Mouse (Mus musculus) heart, postnatal 0 days (tissue): ENCODE data around the gene Jdp2. TPM values are rescaled to one million over a fixed set of nuclear protein-coding genes. Genes with fewer than 3 reads are reported as not detected.

Source experiments
- ATAC-seq: fragments of 200-750 bp; cut with Nextera tagmentation; 2 replicates; pipeline ENCODE4 v1.8.0; 2017; ENCODE audit warnings: low read depth, moderate number of reproducible peaks, moderate library complexity; ENCODE audit not compliant: insufficient read depth
- DNase-seq: peaks from one replicate; pipeline ENCODE4 v3.0.0-alpha.2; 2016; ENCODE audit warnings: low spot score
- H3K27ac ChIP-seq: fragments of 300-500 bp; sonication (generic); 2 replicates; pipeline ENCODE4 v1.5.1; 2014; ENCODE audit warnings: low read depth, mild to moderate bottlenecking
- H3K27me3 ChIP-seq: fragments of 300-500 bp; sonication (generic); 2 replicates; pipeline ENCODE4 v1.6.1; 2014; ENCODE audit warnings: low read length, mixed read lengths; ENCODE audit not compliant: control insufficient read depth, insufficient read depth
- H3K36me3 ChIP-seq: fragments of 300-500 bp; sonication (generic); replicated peaks from 2 replicates; pipeline ENCODE4 v1.6.1; 2014; ENCODE audit warnings: low read length, mixed read lengths; ENCODE audit not compliant: control insufficient read depth, insufficient read depth
- H3K4me1 ChIP-seq: fragments of 300-500 bp; sonication (generic); 2 replicates; pipeline ENCODE4 v1.6.1; 2014; ENCODE audit warnings: antibody characterized with exemption; ENCODE audit not compliant: control insufficient read depth, insufficient read depth
- H3K4me2 ChIP-seq: fragments of 300-500 bp; sonication (generic); 2 replicates; pipeline ENCODE4 v1.6.1; 2014; ENCODE audit warnings: low read depth, mild to moderate bottlenecking, low read length, moderate library complexity
- H3K4me3 ChIP-seq: fragments of 300-500 bp; sonication (generic); 2 replicates; pipeline ENCODE4 v1.5.1; 2014; ENCODE audit warnings: low read depth, low read length
- H3K9ac ChIP-seq: fragments of 300-500 bp; sonication (generic); replicated peaks from 2 replicates; pipeline ENCODE4 v1.6.1; 2014; ENCODE audit warnings: low read depth, low read length, mixed read lengths
- H3K9me3 ChIP-seq: fragments of 300-500 bp; sonication (generic); replicated peaks from 2 replicates; pipeline ENCODE4 v1.6.1; 2016; ENCODE audit warnings: low read length; ENCODE audit not compliant: control insufficient read depth
- CTCF ChIP-seq: IDR thresholded peaks from 2 replicates; pipeline ENCODE4 v1.5.1; 2016; ENCODE audit warnings: antibody characterized with exemption, control low read depth, low read depth
- EP300 ChIP-seq: IDR thresholded peaks from 2 replicates; pipeline ENCODE4 v1.6.1; 2016; ENCODE audit warnings: antibody characterized with exemption, low read depth
- WGBS: fragments of 180-500 bp; shearing (Covaris S2); extraction: QIAGEN DNeasy Blood & Tissue Kit; methylation state at CpG from one replicate; pipeline ENCODE4 v1.1.7; 2014; 5-methylcytosine and 5-hydroxymethylcytosine counted together
- polyA plus RNA-seq: library from polyadenylated mRNA; unstranded; fragments of >200 nt; fragmentation: Nextera tagmentation; extraction: Ambion mirVana; gene quantifications from 2 replicates; pipeline ENCODE4 v1.2.1, GENCODE M21; 2015
- total RNA-seq: library from RNA; depleted of rRNA; stranded (reverse); fragments of >200 nt; gene quantifications from 2 replicates; pipeline ENCODE4 v1.2.3, GENCODE M21; 2014; ENCODE audit warnings: low replicate concordance

Jdp2 gene
- total and polyA plus RNA-seq, 2 experiments from 2014 or later = 0.44 to 17.9 TPM

DNA sequence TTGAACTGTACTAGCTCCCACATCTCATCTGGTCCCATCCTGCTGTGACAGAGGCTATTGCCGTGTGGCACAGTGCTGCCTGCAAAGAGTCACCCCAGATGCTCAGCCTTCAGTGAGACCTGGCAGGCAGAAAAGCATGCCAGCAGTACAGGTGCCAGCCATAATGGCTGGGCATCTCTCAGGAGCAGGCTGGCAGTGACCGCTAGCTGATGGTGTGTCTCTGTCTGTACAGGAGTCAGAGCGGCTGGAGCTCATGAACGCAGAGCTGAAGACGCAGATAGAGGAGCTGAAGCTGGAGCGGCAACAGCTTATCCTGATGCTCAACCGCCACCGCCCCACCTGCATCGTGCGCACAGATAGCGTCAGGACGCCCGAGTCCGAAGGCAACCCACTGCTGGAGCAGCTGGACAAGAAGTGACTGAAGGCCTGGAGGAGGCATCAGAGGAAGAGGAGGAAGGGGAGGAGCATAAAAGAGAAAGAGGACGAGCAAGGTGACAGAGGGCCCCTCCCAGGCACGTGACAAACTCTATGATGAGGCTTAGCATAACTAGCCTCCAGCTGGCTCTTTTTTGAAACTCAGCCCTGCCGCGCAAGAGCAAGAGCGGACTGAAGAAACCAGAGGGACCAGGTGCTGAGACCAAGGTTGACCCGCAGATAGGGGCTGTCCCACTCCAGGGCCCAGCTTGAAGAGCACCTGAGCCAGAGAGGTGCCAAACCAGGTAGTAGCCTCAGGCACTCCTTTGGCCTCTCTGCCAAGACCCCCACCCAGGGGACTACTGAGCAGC lies 39.9 kb downstream of the Jdp2 start:
- Histone ChIP-seq H3K4me2 (no peak overlapping the region), H3K9me3 (no peaks in the 10 kb centered on the region), H3K4me3 (no peak overlapping the region), H3K27ac (no peak overlapping the region), H3K4me1 (peaks cover 19% of the 10 kb centered on the region), H3K9ac (no peak overlapping the region), H3K36me3 (peaks cover 24% of the 10 kb centered on the region), H3K27me3 (no peaks in the 10 kb centered on the region)
- TF ChIP-seq CTCF = no peak
- no peak for ATAC-seq
- WGBS = 82% methylated on average over 20 of the region's 20 CpGs
- no peak for DNase-seq

DNA sequence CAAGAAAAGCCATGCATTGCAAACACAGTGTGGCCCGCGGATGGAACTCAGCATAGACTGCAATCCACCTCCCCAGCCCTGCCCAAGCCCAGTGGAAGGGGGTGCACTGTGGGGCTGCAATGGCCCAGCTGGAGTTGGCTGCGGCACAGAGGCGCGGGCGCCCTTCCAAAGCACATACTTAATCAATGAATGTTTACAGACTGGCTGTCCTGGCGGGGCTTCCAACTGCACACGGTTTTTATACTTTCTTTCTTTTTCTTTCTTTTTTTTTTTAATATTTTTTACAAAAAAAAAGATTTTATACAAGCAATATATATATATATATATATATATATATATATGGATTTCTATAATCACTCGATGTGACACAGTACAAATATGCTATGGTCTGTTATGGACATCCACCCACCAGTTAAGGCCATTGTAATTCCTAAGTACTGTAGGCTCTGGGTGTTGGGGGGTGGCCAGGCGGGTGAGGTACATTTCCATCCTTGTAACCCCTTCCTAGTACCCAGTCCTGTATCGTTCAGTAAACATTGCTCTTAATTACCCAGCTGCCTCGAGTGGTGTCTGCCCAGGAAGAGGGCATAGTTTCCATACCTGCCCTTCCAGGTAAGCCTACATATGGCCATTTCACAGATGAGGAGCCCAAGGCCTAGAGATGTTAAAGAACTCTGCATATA lies 40.6 kb downstream of the Jdp2 start:
- Histone ChIP-seq H3K27me3 (no peaks in the 10 kb centered on the region), H3K27ac (no peak overlapping the region), H3K4me2 (no peak overlapping the region), H3K9ac (no peak overlapping the region), H3K4me3 (no peak overlapping the region), H3K36me3 (peaks cover 17% of the 10 kb centered on the region), H3K4me1 (peaks cover 19% of the 10 kb centered on the region), H3K9me3 (no peaks in the 10 kb centered on the region)
- WGBS = 83% methylated on average over 12 of the region's 12 CpGs
- ATAC-seq = no peak
- TF ChIP-seq EP300 (no peak), CTCF (no peak)
- no peak for DNase-seq

DNA sequence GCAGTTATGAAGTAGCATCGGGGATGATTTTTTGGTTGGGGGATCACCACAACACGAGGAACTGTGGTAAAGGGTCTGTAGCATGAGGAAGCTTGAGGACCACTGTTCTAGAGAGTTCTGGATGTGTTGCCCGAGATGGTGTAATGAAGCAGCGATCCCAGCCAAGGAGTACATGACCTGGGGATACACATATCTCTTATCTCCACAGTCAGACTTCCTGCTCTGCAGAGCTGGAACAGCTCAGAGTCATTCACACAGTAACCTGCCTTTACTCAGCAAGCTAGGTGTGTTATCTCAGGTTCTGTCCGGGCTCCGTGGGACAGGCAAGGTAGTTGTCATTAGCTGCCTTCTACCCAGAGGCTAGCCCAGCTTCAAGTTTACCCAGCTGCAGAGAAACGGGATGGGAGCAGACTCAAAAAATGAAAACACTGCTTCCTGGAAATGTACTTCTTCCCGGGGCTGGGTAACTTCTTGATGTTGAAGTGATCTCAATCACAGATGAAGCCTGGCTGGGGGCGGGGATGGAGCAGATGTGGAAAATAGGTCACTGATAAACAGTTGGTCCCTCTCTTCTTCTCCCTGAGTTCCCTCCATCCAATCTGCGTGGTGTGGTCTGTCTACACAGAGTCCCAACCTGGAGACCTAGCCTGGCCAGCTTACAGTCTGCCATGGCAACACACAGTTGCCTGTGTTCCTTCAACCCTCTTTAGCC lies 42.2 kb downstream of the Jdp2 start:
- no peak overlapping the region for H3K4me2 ChIP-seq
- 39% methylated on average over 10 of the region's 10 CpGs for WGBS
- no peak overlapping the region for H3K9ac ChIP-seq
- no peak for TF ChIP-seq CTCF
- peaks cover 19% of the 10 kb centered on the region for H3K4me1 ChIP-seq
- no peak for DNase-seq
- no peaks in the 10 kb centered on the region for H3K9me3 ChIP-seq
- peak overlapping the region; percentile 61 for H3K27ac ChIP-seq
- peak; percentile 63 for ATAC-seq
- no peak overlapping the region for H3K4me3 ChIP-seq
- peaks cover 15% of the 10 kb centered on the region for H3K36me3 ChIP-seq
- no peaks in the 10 kb centered on the region for H3K27me3 ChIP-seq

DNA sequence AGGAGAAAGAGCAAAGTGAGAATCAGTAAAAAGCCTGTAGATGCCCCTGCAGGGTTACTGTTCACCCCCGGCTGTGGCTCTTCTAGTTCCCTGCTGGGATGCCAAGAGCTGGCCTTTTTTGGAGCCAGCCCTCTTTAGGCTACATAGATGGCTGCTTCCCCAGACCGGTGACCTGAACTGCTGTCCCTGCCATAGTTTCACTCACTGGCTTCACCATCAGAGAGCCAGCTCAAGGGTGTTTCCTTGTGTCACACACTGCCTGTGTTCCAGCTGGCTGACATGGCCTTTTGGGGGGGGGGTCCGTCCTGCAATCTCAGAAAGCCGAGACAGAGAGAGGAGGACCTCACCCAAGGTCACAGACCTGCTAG lies 42.7 kb downstream of the Jdp2 start:
- WGBS = 21% methylated on average over 4 of the region's 4 CpGs
- Histone ChIP-seq H3K4me1 (peaks cover 19% of the 10 kb centered on the region), H3K9ac (no peak overlapping the region), H3K27ac (peak overlapping the region; percentile 61), H3K27me3 (no peaks in the 10 kb centered on the region), H3K4me3 (no peak overlapping the region), H3K4me2 (no peak overlapping the region), H3K9me3 (no peaks in the 10 kb centered on the region), H3K36me3 (peaks cover 11% of the 10 kb centered on the region)
- TF ChIP-seq CTCF = no peak
- TF ChIP-seq EP300 = no peak
- DNase-seq = no peak
- 0 out of 2 replicates have a peak, but pooled peaks have one; percentile 13 for ATAC-seq

DNA sequence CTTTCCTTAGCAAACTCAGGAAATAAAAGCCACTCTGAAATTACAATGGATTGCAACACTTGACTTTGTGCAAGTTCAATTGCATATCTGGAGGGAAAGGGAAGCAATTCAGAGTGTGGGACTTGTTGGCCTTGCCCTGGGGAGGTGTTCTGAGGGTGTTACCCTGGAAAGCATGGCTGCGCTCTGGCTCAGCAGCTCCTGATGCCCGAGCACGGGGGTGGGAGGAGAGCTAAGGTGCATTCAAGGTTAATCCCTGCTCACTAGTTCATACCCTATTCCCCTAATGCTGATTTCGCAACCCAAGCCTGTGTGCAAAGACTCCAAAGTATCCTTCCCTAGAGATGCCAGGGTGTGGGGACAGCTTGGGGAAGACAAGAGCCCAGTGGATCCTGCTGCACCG lies 44.9 kb downstream of the Jdp2 start:
- ATAC-seq = no peak
- Histone ChIP-seq H3K36me3 (peaks cover 9% of the 10 kb centered on the region), H3K4me2 (no peak overlapping the region), H3K9ac (no peak overlapping the region), H3K27ac (no peak overlapping the region), H3K4me3 (no peak overlapping the region), H3K9me3 (no peaks in the 10 kb centered on the region), H3K4me1 (peaks cover 19% of the 10 kb centered on the region), H3K27me3 (no peaks in the 10 kb centered on the region)
- TF ChIP-seq EP300 = no peak
- TF ChIP-seq CTCF = no peak
- 68% methylated on average over 5 of the region's 5 CpGs for WGBS
- no peak for DNase-seq
